Mouse (Mus musculus) heart, adult 2 months (tissue): Measurements from ENCODE around the gene Eid1. TPM values are rescaled to one million over a fixed set of nuclear protein-coding genes. Genes with fewer than 3 reads are reported as not detected.

Experiments used
- DNase-seq, 2 experiments: peaks; one replicate each; pipeline ENCODE4 v3.0.0; 2021
- H3K27ac ChIP-seq: fragments of 200-600 bp; 2 replicates; pipeline ENCODE4 v1.8.1; 2022
- H3K27me3 ChIP-seq: fragments of 200-500 bp; 2 replicates; pipeline ENCODE4 v1.6.1; 2012; ENCODE audit warnings: mild to moderate bottlenecking, low read length, inconsistent platforms, mixed read lengths; ENCODE audit not compliant: control insufficient read depth, insufficient read depth
- H3K36me3 ChIP-seq: fragments of 200-500 bp; 2 replicates; pipeline ENCODE4 v1.6.1; 2012; ENCODE audit warnings: low read length, inconsistent platforms; ENCODE audit not compliant: control insufficient read depth, insufficient read depth
- H3K4me1 ChIP-seq: fragments of 200-500 bp; 2 replicates; pipeline ENCODE4 v1.6.1; 2011; ENCODE audit warnings: low read length; ENCODE audit not compliant: control insufficient read depth, insufficient read depth
- H3K4me3 ChIP-seq: fragments of 200-600 bp; 2 replicates; pipeline ENCODE4 v1.8.1; 2022
- H3K79me2 ChIP-seq: fragments of 200-500 bp; replicated peaks from 2 replicates; pipeline ENCODE4 v1.6.1; 2012; ENCODE audit warnings: mild to moderate bottlenecking, inconsistent platforms, low read length, moderate library complexity, mixed read lengths; ENCODE audit not compliant: control insufficient read depth, insufficient read depth
- H3K9ac ChIP-seq: fragments of 200-500 bp; 2 replicates; pipeline ENCODE4 v1.6.1; 2012; ENCODE audit warnings: low read depth, mild to moderate bottlenecking, control low read depth, inconsistent platforms, low read length, mixed read lengths
- CTCF ChIP-seq: fragments of 200-600 bp; IDR thresholded peaks from 2 replicates; pipeline ENCODE4 v1.8.1; 2022; ENCODE audit warnings: antibody characterized with exemption, mild to moderate bottlenecking, moderate library complexity
- EP300 ChIP-seq: fragments of 200-500 bp; IDR thresholded peaks from 2 replicates; pipeline ENCODE4 v1.6.1; 2011; ENCODE audit warnings: low read depth, low read length, control low read depth; ENCODE audit not compliant: insufficient read depth
- POLR2A ChIP-seq: fragments of 200-500 bp; IDR thresholded peaks from 2 replicates; pipeline ENCODE4 v1.6.1; 2011; ENCODE audit warnings: mild to moderate bottlenecking, low read depth, low read length, control low read depth; ENCODE audit not compliant: insufficient read depth
- WGBS: fragments of 180-500 bp; shearing (Covaris S2); methylation state at CpG from one replicate; pipeline ENCODE4 v1.1.7; 2018; 5-methylcytosine and 5-hydroxymethylcytosine counted together
- intact Hi-C: fragments of 180-260 bp; cut with DNase I; formaldehyde crosslinking; loops from one replicate; pipeline ENCODE4 v1.15.1; 2025
- long read RNA-seq: library from polyadenylated mRNA; stranded (forward); transcript quantifications from one replicate; pipeline ENCODE4 v2.0.0, GENCODE M21; 2021
- polyA plus RNA-seq: library from polyadenylated mRNA; depleted of rRNA; stranded (reverse); fragments of >200 nt; gene quantifications from 2 replicates; pipeline ENCODE4 v1.2.3, GENCODE M21; 2012; rRNA removed
- total RNA-seq, 2 experiments: library from RNA; stranded (reverse); gene quantifications; 2 replicates each; pipeline ENCODE4 v1.2.3; 2021

Eid1 gene
- total RNA-seq (10 to 100 TPM; 44.3 to 45.7 TPM), polyA plus RNA-seq (12.6 and 16.0 TPM in 2 replicates)
- long read RNA-seq, transcript Eid1-201 (1 exons, 1,691 nt) = major isoform, 50 of 50 reads
- long read RNA-seq, partial matches to known transcripts = 0 of 50 reads
- long read RNA-seq, other reads (novel, unspliced or antisense) = 0 of 50 reads

GRCm38 (mm10) chr2:125672957-125673631, at the start of gene Eid1:
Gene Eid1 (plus strand): TSS chr2:125673095.
- DNase-seq = peak; percentile 84 to 88
- Histone ChIP-seq H3K79me2 (no peaks in the 10 kb centered on the region), H3K36me3 (no peaks in the 10 kb centered on the region), H3K27me3 (no peaks in the 10 kb centered on the region), H3K9ac (peak within 1 kb of the TSS; percentile 72), H3K4me3 (peak within 1 kb of the TSS; percentile 57), H3K27ac (peak within 1 kb of the TSS; percentile 83), H3K4me1 (peaks cover 3% of the 10 kb centered on the region)
- intact Hi-C loops = no loop called here
- TF ChIP-seq EP300 (0 out of 2 replicates have a peak, but pooled peaks have one; percentile 43), CTCF (no peak), POLR2A (peak; percentile 68; the same call in 1 of the 2 replicates)
- under 1% methylated on average over 67 of the region's 79 CpGs for WGBS

GRCm38 (mm10) chr2:125623211-125623610, 49.7 kb upstream of the Eid1 start:
- WGBS = 90% methylated on average over 15 of the region's 15 CpGs
- DNase-seq = no peak
- no peaks in the 10 kb centered on the region; the same call in 1 of the 2 replicates for H3K4me1 ChIP-seq
- no peak overlapping the region for H3K4me3 ChIP-seq
- no peak overlapping the region for H3K9ac ChIP-seq
- intact Hi-C loops = no loop called here
- H3K27me3 ChIP-seq = no peaks in the 10 kb centered on the region
- H3K79me2 ChIP-seq = no peaks in the 10 kb centered on the region
- peaks cover 5% of the 10 kb centered on the region for H3K36me3 ChIP-seq
- H3K27ac ChIP-seq = no peak overlapping the region
- no peak for TF ChIP-seq POLR2A
- no peak for TF ChIP-seq EP300
- no peak for TF ChIP-seq CTCF

- H3K27ac ChIP-seq = peak overlapping the region; percentile 42
- 7% methylated on average over 9 of the region's 9 CpGs for WGBS
- peak overlapping the region; percentile 79 for H3K4me3 ChIP-seq
Measured at GRCm38 (mm10) chr2:125624127-125624685, 48.7 kb upstream of the Eid1 start.

GRCm38 (mm10) chr2:125624837-125625351, 48.0 kb upstream of the Eid1 start, which contains the start of gene Cep152:
Gene Cep152 (minus strand): TSS chr2:125625113.
- peak; percentile 98 to 99 for DNase-seq
- no peaks in the 10 kb centered on the region for H3K27me3 ChIP-seq
- under 1% methylated on average over 50 of the region's 50 CpGs for WGBS
- TF ChIP-seq EP300 (no peak), POLR2A (0 out of 2 replicates have a peak, but pooled peaks have one; percentile 34), CTCF (peak; percentile 69)
- H3K36me3 ChIP-seq = peaks cover 5% of the 10 kb centered on the region
- H3K27ac ChIP-seq = peak within 1 kb of the TSS; percentile 42
- no peaks in the 10 kb centered on the region; the same call in none of the 2 replicates for H3K4me1 ChIP-seq
- peak within 1 kb of the TSS; percentile 68 for H3K9ac ChIP-seq
- intact Hi-C loops = no loop called here
- peak within 1 kb of the TSS; percentile 79 for H3K4me3 ChIP-seq
- H3K79me2 ChIP-seq = no peaks in the 10 kb centered on the region

More at GRCm38 (mm10) chr2:125624127-125624685, 48.7 kb upstream of the Eid1 start:
- Histone ChIP-seq H3K27me3 (no peaks in the 10 kb centered on the region), H3K4me1 (no peaks in the 10 kb centered on the region; the same call in none of the 2 replicates), H3K9ac (peak overlapping the region; percentile 68; the same call in 1 of the 2 replicates), H3K36me3 (peaks cover 5% of the 10 kb centered on the region), H3K79me2 (no peaks in the 10 kb centered on the region)
- intact Hi-C loops = no loop called here
- DNase-seq = no peak
- no peak for TF ChIP-seq CTCF
- TF ChIP-seq EP300 = no peak
- no peak for TF ChIP-seq POLR2A

GRCm38 (mm10) chr2:125626536-125626935, 46.4 kb upstream of the Eid1 start:
- Histone ChIP-seq H3K27ac (no peak overlapping the region), H3K4me1 (peaks cover 2% of the 10 kb centered on the region), H3K9ac (no peak overlapping the region), H3K27me3 (no peaks in the 10 kb centered on the region), H3K36me3 (peaks cover 5% of the 10 kb centered on the region), H3K79me2 (no peaks in the 10 kb centered on the region), H3K4me3 (no peak overlapping the region)
- intact Hi-C loops = no loop called here
- TF ChIP-seq CTCF (no peak), EP300 (no peak), POLR2A (no peak)
- no peak for DNase-seq
- WGBS = 90% methylated on average over 4 of the region's 4 CpGs
